Mouse (Mus musculus) layer of hippocampus, adult 18-20 months (tissue): Measurements from ENCODE around the gene Myo18b. TPM values are rescaled to one million over a fixed set of nuclear protein-coding genes. Genes with fewer than 3 reads are reported as not detected.
A peak's percentile ranks its signal among the peaks of the same experiment; 100 is the strongest.

Experiments
- DNase-seq, 2 experiments: peaks; one replicate each; pipeline ENCODE4 v3.0.0; 2022; ENCODE audit warnings: low spot score in 2 of 2
- total RNA-seq, 2 experiments: library from RNA; stranded (reverse); gene quantifications; 2 replicates each; pipeline ENCODE4 v1.2.3; 2021

The Myo18b gene
- total RNA-seq, 2 experiments from 2014 or later = 1.1 to 1.3 TPM

- no peak for DNase-seq
Measured at GRCm38 (mm10) chr5:112749634-112750033, 146.5 kb downstream of the Myo18b start.

GRCm38 (mm10) chr5:112748001-112748719 lies 148.0 kb downstream of the Myo18b start:
- DNase-seq = no peak

DNA sequence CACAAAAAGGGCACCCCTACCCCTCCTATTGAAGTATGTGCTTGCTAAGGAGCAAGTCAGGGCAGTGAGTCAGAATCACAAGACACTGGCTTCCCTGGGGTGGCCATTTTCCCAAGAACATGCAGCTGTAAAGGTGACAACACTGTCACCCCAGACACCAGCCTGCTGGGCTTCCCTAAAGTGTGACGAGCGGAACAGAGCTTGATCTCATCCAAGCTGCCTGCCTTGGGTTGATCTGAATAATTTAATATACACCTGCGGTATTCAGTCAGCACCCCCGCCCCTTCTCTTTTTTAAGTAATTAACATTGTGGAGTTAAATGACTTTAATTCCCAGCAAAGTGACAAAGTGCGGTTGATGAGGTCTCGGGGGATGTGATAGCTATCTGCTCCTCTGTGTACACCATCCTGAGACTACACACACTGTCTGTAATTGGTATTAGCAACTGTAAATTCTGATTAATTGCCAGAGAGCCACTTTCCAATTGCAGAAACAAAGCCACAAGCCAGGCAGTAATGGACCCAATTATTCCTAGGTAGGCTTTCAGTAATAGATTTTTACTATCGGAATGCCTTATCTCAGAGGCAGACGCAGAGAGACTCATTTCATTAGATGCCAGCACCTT lies 148.7 kb downstream of the Myo18b start:
- DNase-seq = no peak

GRCm38 (mm10) chr5:112745176-112745575 lies 151.0 kb downstream of the Myo18b start:
- DNase-seq = peak; percentile 71 to 88

- peak in 1 of 2 experiments; percentile 45 for DNase-seq
Measured at GRCm38 (mm10) chr5:112744571-112744970, 151.6 kb downstream of the Myo18b start.

GRCm38 (mm10) chr5:112743121-112743520 lies 153.0 kb downstream of the Myo18b start:
- no peak for DNase-seq

- peak; percentile 72 to 90 for DNase-seq
Measured at GRCm38 (mm10) chr5:112740651-112741050, 155.5 kb downstream of the Myo18b start.

DNA sequence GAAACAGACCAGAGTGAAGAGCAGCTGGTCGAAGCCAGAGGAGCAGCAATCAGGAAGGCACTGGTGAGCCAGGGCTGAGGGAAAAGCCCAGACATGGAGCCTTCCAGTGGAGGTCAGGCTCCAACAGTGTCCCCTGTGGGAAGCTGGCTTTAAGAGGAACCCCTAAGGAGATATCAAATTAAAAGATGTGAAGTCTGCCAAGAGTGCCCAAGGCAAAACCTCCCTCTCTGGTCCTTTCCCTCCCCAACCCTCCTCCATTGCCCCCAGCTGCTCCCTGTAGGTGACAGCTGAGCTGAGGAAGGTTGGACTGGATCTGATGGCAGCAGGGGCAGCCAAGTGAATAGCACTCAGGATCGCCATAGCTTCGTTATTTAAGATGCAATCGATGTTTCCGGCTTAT lies 161.1 kb downstream of the Myo18b start:
- no peak for DNase-seq

- DNase-seq = no peak
Measured at GRCm38 (mm10) chr5:112730604-112731003, 165.6 kb downstream of the Myo18b start.

DNA sequence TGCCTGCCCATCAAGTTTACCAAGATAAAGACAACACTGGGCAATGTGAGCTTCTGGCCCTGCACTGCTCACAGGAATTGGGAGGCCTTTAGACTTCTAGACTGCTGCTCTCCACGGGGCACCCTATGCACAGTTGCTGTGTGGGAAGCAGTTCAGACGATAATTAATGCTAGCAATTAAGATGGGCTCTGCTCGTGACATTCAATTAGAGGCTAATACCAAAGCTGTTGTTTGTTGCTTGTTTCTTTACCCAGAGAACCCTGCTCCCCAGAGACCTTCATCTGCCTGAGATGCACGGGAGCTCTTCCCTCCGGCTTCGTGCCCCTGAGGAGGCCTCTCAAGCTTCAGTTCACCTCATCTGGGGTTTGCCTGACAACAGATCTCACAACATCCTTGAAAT lies 167.7 kb downstream of the Myo18b start:
- no peak for DNase-seq

- DNase-seq = no peak
Measured at GRCm38 (mm10) chr5:112718655-112719306, 177.4 kb downstream of the Myo18b start.

- DNase-seq = no peak
Measured at GRCm38 (mm10) chr5:112714679-112715446, 181.3 kb downstream of the Myo18b start.

GRCm38 (mm10) chr5:112709831-112710230 lies 186.3 kb downstream of the Myo18b start:
- DNase-seq = no peak

- DNase-seq = no peak
Measured at GRCm38 (mm10) chr5:112708441-112708840, 187.7 kb downstream of the Myo18b start.

DNA sequence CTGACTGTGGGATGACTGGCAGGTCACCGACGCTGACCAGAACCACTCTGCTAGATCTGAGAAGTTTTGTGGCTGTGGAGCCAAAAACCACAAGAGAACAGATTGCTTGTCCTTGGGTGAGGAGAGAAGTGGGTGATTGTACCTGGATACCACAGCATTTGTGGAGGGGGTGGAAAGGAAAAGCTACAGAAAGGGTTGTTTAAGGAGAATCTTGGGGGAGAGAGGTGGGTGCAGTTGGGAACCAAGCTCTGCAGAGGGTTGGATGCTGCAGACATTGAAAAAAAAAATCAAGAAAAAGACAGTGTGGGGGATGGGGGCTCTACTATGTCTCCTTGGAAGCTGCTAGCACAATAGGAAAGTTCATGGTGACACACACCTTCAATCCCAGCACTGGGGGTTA lies 188.7 kb downstream of the Myo18b start:
- no peak for DNase-seq

DNA sequence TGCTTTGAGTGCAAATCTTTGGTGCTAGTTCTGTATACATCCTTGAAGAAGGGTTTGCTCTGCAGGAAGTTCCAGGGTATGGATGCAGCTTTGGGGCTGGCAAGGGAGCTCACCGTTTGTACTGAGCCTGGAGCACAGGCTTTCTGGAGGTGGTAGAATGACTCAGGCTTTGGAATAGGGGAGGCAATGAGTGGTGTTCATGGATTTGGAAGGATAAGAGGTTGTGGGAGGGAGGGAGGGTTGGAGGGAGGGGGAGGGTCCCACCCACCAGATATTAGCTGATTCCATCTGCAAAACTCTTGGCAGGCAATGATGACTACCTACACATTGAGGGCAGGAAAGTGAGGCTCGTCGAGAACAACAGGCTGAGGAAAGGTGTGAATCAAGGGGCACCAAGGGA lies 195.4 kb downstream of the Myo18b start:
- DNase-seq = peak; percentile 71 to 83

- DNase-seq = peak in 1 of 2 experiments; percentile 62
Measured at GRCm38 (mm10) chr5:112696683-112697082, 199.5 kb downstream of the Myo18b start.

- peak in 1 of 2 experiments; percentile 57 for DNase-seq
Measured at GRCm38 (mm10) chr5:112695254-112695711, 200.9 kb downstream of the Myo18b start.

DNA sequence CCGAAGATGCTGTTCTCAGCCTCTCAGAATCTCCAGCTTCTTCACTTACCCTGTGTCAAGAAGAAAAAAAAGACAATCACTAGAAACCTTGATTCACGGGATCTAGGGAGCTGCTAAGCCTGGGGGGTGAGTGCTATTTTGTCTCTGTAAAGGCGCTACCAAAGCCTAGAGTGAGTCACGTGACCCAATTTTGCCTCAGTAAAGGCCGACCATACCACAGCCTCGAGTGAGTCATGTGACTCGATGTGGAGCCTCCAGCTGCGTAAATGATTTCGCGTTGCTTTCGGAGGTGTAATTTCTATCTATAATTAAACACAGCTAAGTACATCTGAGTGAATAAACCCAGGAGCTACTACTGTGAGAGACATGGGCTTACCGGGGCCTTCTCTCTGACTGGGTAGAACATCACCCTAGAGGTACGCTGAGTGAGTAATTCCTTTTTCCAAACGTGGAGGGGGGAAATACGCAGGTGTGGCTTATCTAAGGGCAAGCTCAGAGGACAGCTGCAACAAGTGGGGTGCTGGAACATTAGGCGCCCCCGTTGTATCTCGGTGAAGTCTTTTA lies 202.8 kb downstream of the Myo18b start:
- DNase-seq = no peak

- no peak for DNase-seq
Measured at GRCm38 (mm10) chr5:112687100-112687818, 208.9 kb downstream of the Myo18b start.
